Mouse (Mus musculus) brain, embryonic 14.5 days (tissue): ENCODE measurements around the gene Enpp5.

Experiments
- CTCF ChIP-seq: fragments of 200-500 bp; IDR thresholded peaks from 2 replicates; pipeline ENCODE4 v1.5.1; 2012; ENCODE audit warnings: inconsistent platforms, mild to moderate bottlenecking, moderate library complexity, borderline replicate concordance; ENCODE audit not compliant: insufficient read depth, insufficient read length; ENCODE audit errors: extremely low read depth
- POLR2A ChIP-seq: fragments of 200-500 bp; IDR thresholded peaks from 2 replicates; pipeline ENCODE4 v1.6.1; 2012; ENCODE audit warnings: mild to moderate bottlenecking, inconsistent platforms, borderline replicate concordance; ENCODE audit not compliant: poor library complexity, insufficient read depth, insufficient read length, severe bottlenecking; ENCODE audit errors: extremely low read depth

DNA sequence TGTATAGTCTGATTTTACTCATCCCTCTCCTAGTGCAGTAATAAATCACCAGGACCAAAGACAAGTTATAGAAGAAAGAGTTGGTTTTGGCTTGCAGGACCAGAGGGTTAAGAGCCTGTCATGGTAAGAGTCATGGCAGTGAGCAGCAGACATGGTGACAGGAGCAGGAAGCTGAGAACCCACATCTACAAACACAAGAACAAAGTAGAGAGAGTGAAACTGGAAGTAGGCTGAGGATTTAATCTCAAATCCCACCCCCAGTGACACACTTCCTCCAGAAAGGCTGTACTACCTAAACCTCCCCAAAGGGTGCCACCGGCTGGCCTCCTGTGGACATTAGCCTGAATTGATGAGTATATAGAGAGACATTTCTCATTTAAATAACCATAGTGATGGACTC lies 17.8 kb upstream of the Enpp5 start:
- TF ChIP-seq CTCF (no peak), POLR2A (no peak)
